Mouse (Mus musculus): ENCODE data around the gene Cdh23. TPM values are rescaled to one million over a fixed set of nuclear protein-coding genes. Genes with fewer than 3 reads are reported as not detected.
"Not testable (repeated sequence)": the region's sequence is repeated elsewhere in the genome, so short reads cannot be mapped to it uniquely, and the experiment has no call there.

Cdh23 gene
- polyA plus RNA-seq (2015; fragmentation: Nextera tagmentation; extraction: Ambion mirVana): 8.6 and 10.0 TPM in 2 replicates

DNA sequence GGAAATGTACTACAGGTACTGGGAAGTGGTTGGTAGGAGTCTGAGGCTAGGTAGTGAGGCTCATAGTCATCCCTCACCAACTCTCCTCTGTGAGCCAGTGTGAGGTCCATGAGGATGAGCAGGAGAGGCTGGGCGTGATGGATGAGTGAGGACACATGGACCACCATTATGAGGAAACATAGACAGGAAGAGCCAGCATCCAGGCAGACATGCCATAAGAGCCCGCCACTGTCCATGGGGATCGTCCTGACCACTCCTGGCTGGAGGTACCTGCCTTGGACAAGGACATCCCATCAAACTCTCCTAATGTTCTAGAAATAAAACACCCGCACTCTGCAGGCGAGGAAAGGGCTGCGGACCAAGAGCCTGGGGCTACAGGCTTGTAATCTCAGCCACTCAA, at the start of gene Cdh23:
Gene Cdh23 (minus strand): TSS at position 101 of the 400 bp plus-strand sequence.
- H3K9ac ChIP-seq (replicated peaks): no peak within 1 kb of the TSS
- no peak within 1 kb of the TSS for H3K4me2 ChIP-seq
- peaks cover 7% of the 10 kb centered on the region for H3K4me1 ChIP-seq
- ATAC-seq (ENCODE audit: low FRiP score): no peak
- WGBS: 95% methylated on average over 6 of the region's 6 CpGs
- no peak within 1 kb of the TSS for H3K4me3 ChIP-seq (replicated peaks)
- H3K27ac ChIP-seq (replicated peaks): no peak within 1 kb of the TSS
- no peaks in the 10 kb centered on the region for H3K9me3 ChIP-seq (replicated peaks)
- H3K36me3 ChIP-seq: no peaks in the 10 kb centered on the region
- peaks cover 19% of the 10 kb centered on the region; the same call in 1 of the 2 replicates for H3K27me3 ChIP-seq (replicated peaks)

- WGBS: 87% methylated on average over 14 of the region's 14 CpGs
- no peak for ATAC-seq (ENCODE audit: low FRiP score)
Measured at GRCm38 (mm10) chr10:60744543-60745290, 48.4 kb upstream of the Cdh23 start.

GRCm38 (mm10) chr10:60743681-60744080, 47.4 kb upstream of the Cdh23 start:
- Histone ChIP-seq H3K27ac (replicated peaks) (no peak overlapping the region), H3K36me3 (no peaks in the 10 kb centered on the region), H3K4me2 (no peak overlapping the region), H3K4me1 (peaks cover 24% of the 10 kb centered on the region), H3K4me3 (replicated peaks) (no peak overlapping the region), H3K9me3 (replicated peaks) (no peaks in the 10 kb centered on the region), H3K9ac (replicated peaks) (no peak overlapping the region), H3K27me3 (replicated peaks) (no peaks in the 10 kb centered on the region)
- WGBS: 67% methylated on average over 9 of the region's 9 CpGs
- no peak for ATAC-seq (ENCODE audit: low FRiP score)

More at GRCm38 (mm10) chr10:60744543-60745290, 48.4 kb upstream of the Cdh23 start:
- Histone ChIP-seq H3K27me3 (replicated peaks) (no peaks in the 10 kb centered on the region), H3K4me3 (replicated peaks) (no peak overlapping the region), H3K36me3 (no peaks in the 10 kb centered on the region), H3K4me1 (peaks cover 32% of the 10 kb centered on the region), H3K4me2 (no peak overlapping the region), H3K27ac (replicated peaks) (no peak overlapping the region), H3K9me3 (replicated peaks) (no peaks in the 10 kb centered on the region), H3K9ac (replicated peaks) (no peak overlapping the region)

DNA sequence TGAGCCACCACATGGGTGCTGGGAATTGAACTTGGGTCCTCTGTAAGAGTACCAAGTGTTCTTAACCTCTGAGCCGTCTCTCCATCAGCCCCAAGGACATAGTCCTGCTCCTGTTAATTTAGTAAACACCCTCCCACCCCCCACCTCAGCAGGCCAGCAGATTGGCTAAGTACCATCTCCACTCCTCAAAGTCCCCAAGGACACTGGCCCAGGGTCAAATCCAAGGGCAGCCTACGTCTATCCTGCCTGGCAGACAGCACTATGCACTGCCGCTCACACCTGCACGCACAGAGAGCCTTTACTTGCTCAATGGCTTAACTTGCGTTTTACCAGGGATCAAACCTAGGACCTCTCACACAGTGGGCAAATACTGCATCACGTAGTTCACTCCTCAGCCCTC, 46.7 kb upstream of the Cdh23 start:
- Histone ChIP-seq H3K4me3 (replicated peaks) (no peak overlapping the region), H3K9ac (replicated peaks) (no peak overlapping the region), H3K27me3 (replicated peaks) (no peaks in the 10 kb centered on the region), H3K36me3 (no peaks in the 10 kb centered on the region), H3K4me2 (no peak overlapping the region), H3K4me1 (peaks cover 17% of the 10 kb centered on the region), H3K27ac (replicated peaks) (no peak overlapping the region), H3K9me3 (replicated peaks) (no peaks in the 10 kb centered on the region)
- 87% methylated on average over 6 of the region's 6 CpGs for WGBS
- ATAC-seq (ENCODE audit: low FRiP score): no peak

DNA sequence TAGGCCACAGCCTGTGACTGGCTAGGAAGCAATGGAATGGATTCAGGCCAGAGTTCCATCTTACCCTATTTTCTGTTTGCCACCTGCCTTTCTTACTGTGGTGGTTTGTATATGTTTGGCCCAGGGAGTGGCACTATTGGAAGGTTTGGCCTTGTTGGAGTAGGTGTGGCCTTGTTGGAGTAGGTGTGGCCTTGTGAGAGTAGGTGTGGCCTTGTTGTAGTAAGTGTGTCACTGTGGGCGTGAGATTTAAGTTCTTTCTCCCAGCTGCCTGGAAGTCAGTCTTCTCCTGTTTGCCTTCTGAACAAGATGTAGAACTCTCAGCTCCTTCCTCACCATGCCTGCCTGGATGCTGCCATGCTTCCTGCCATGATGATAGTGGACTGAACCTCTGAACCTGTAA, 46.0 kb upstream of the Cdh23 start:
- not testable (repeated sequence) for H3K27ac ChIP-seq (replicated peaks); ATAC-seq (ENCODE audit: low FRiP score)
- 87% methylated on average over 1 of the region's 1 CpGs for WGBS

GRCm38 (mm10) chr10:60741435-60741834, 45.1 kb upstream of the Cdh23 start:
- no peak overlapping the region for H3K4me2 ChIP-seq
- H3K9me3 ChIP-seq (replicated peaks): no peaks in the 10 kb centered on the region
- H3K36me3 ChIP-seq: no peaks in the 10 kb centered on the region
- no peak overlapping the region for H3K9ac ChIP-seq (replicated peaks)
- WGBS: 81% methylated on average over 7 of the region's 7 CpGs
- no peaks in the 10 kb centered on the region for H3K27me3 ChIP-seq (replicated peaks)
- ATAC-seq (ENCODE audit: low FRiP score): no peak
- H3K27ac ChIP-seq (replicated peaks): no peak overlapping the region
- H3K4me1 ChIP-seq: peaks cover 11% of the 10 kb centered on the region
- H3K4me3 ChIP-seq (replicated peaks): no peak overlapping the region

More for the DNA sequence above, 46.0 kb upstream of the Cdh23 start:
- not testable (repeated sequence) for H3K27me3 ChIP-seq (replicated peaks); H3K9ac ChIP-seq (replicated peaks); H3K36me3 ChIP-seq; H3K9me3 ChIP-seq (replicated peaks); H3K4me2 ChIP-seq; H3K4me3 ChIP-seq (replicated peaks)
- peaks cover 13% of the 10 kb centered on the region for H3K4me1 ChIP-seq

- ATAC-seq (ENCODE audit: low FRiP score): no peak
- no peaks in the 10 kb centered on the region for H3K36me3 ChIP-seq
- H3K4me3 ChIP-seq (replicated peaks): no peak overlapping the region
- no peak overlapping the region for H3K9ac ChIP-seq (replicated peaks)
- H3K27ac ChIP-seq (replicated peaks): no peak overlapping the region
- WGBS: 90% methylated on average over 4 of the region's 4 CpGs
- no peaks in the 10 kb centered on the region for H3K9me3 ChIP-seq (replicated peaks)
- peaks cover 9% of the 10 kb centered on the region for H3K4me1 ChIP-seq
- H3K4me2 ChIP-seq: no peak overlapping the region
- no peaks in the 10 kb centered on the region for H3K27me3 ChIP-seq (replicated peaks)
Measured at GRCm38 (mm10) chr10:60739619-60740363, 43.5 kb upstream of the Cdh23 start.

- H3K4me1 ChIP-seq: peaks cover 9% of the 10 kb centered on the region
- 77% methylated on average over 4 of the region's 9 CpGs for WGBS
- no peak overlapping the region for H3K4me3 ChIP-seq (replicated peaks)
- H3K27me3 ChIP-seq (replicated peaks): no peaks in the 10 kb centered on the region
- no peak for ATAC-seq (ENCODE audit: low FRiP score)
- no peaks in the 10 kb centered on the region for H3K36me3 ChIP-seq
- H3K9me3 ChIP-seq (replicated peaks): no peaks in the 10 kb centered on the region
- no peak overlapping the region for H3K4me2 ChIP-seq
- no peak overlapping the region for H3K27ac ChIP-seq (replicated peaks)
- H3K9ac ChIP-seq (replicated peaks): no peak overlapping the region
Measured at GRCm38 (mm10) chr10:60737886-60738640, 41.8 kb upstream of the Cdh23 start.

DNA sequence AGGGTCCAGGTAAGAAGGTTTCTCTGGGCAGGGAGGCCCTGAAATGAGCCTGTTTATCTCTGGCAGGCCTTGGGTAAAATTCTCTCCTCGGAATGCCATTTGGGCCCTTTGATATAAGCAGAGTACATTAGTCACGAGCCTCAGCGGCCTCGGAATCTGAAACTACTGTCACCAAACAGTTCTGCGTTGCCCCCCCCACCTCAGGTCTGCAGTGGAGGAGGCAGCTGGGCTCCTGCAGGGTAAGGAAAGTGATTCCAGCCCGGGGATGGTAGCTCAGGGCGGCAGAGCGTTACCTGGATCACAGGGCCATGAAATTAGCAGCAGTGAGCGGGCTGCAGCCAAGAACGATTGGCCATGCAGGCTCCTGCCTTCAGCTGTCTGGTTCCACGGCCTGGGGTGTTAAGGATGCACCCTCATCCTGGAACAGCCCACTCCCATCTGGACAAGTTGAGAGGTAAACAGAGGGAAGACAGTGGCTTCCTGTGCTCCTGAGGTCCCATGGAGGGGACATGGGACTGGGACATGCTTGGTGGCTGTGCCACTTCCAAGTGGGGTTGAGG, 41.0 kb upstream of the Cdh23 start:
- ATAC-seq (ENCODE audit: low FRiP score): 0 out of 2 replicates have a peak, but pooled peaks have one; percentile 23

DNA sequence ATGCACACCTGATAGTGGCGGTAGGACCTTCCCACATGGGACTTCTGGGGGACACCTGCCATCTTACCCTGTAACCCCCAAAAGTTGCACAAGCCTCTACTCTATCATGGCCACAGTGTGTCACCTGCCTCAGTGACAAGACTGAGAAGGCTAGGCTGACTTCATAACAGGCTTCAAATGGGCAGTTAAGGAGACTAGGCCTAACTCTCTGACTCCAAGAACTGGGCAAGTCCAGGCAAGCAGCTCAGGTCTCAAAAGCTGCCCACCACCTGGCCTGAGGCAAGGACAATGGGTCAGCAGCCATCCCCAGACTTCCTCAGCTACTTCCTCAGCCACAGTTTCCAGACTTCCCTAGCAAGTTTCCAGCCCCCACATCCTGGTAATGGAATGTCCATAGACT, 39.4 kb upstream of the Cdh23 start:
- Histone ChIP-seq H3K9ac (replicated peaks) (no peak overlapping the region), H3K4me3 (replicated peaks) (no peak overlapping the region), H3K36me3 (no peaks in the 10 kb centered on the region), H3K27me3 (replicated peaks) (no peaks in the 10 kb centered on the region), H3K4me1 (peaks cover 21% of the 10 kb centered on the region), H3K27ac (replicated peaks) (no peak overlapping the region), H3K9me3 (replicated peaks) (no peaks in the 10 kb centered on the region), H3K4me2 (no peak overlapping the region)
- WGBS: 100% methylated on average over 1 of the region's 1 CpGs
- ATAC-seq (ENCODE audit: low FRiP score): no peak

More for the DNA sequence above, 41.0 kb upstream of the Cdh23 start:
- Histone ChIP-seq H3K36me3 (no peaks in the 10 kb centered on the region), H3K4me2 (no peak overlapping the region), H3K27me3 (replicated peaks) (no peaks in the 10 kb centered on the region), H3K4me3 (replicated peaks) (no peak overlapping the region), H3K9ac (replicated peaks) (no peak overlapping the region), H3K4me1 (peaks cover 13% of the 10 kb centered on the region), H3K9me3 (replicated peaks) (no peaks in the 10 kb centered on the region), H3K27ac (replicated peaks) (no peak overlapping the region; the same call in 1 of the 2 replicates)
- WGBS: 61% methylated on average over 11 of the region's 11 CpGs

DNA sequence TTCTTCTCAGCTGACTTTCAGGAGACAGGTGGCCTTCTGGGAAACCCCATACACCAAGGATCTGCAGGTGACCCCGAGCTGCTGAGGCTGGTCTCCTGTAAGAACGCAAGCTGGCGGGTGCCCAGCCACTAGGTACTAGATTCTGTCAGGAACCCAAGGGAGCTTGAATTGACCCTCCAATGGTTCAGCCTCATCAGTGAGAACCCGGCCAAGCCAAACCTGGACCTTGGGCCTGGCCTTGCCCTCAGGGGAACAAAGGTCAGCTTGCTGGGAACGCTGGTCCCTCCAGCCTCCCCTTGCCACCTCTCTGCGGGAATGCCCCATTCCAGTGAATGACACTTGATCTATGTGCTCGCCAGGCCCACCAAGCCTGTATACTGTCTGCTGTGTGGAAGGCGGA, 37.2 kb upstream of the Cdh23 start:
- no peaks in the 10 kb centered on the region for H3K9me3 ChIP-seq (replicated peaks)
- H3K4me2 ChIP-seq: no peak overlapping the region
- WGBS: 85% methylated on average over 8 of the region's 8 CpGs
- H3K36me3 ChIP-seq: no peaks in the 10 kb centered on the region
- H3K4me3 ChIP-seq (replicated peaks): no peak overlapping the region
- no peaks in the 10 kb centered on the region for H3K27me3 ChIP-seq (replicated peaks)
- H3K9ac ChIP-seq (replicated peaks): no peak overlapping the region
- ATAC-seq (ENCODE audit: low FRiP score): no peak
- no peak overlapping the region for H3K27ac ChIP-seq (replicated peaks)
- peaks cover 21% of the 10 kb centered on the region for H3K4me1 ChIP-seq

All from neural tube, embryonic 15.5 days (tissue).